Mouse (Mus musculus): ENCODE results near the gene Vasp. TPM values are rescaled to one million over a fixed set of nuclear protein-coding genes. Genes with fewer than 3 reads are reported as not detected.
A peak's percentile ranks its signal among the peaks of the same experiment; 100 is the strongest.

Gene Vasp
- total RNA-seq, 2 experiments from 2014 or later, result 45.4 to 55.0 TPM

- peak; percentile 84 to 90 for DNase-seq
Observed at GRCm38 (mm10) chr7:19272173-19272764, 652 bp upstream of the Vasp start.

DNA sequence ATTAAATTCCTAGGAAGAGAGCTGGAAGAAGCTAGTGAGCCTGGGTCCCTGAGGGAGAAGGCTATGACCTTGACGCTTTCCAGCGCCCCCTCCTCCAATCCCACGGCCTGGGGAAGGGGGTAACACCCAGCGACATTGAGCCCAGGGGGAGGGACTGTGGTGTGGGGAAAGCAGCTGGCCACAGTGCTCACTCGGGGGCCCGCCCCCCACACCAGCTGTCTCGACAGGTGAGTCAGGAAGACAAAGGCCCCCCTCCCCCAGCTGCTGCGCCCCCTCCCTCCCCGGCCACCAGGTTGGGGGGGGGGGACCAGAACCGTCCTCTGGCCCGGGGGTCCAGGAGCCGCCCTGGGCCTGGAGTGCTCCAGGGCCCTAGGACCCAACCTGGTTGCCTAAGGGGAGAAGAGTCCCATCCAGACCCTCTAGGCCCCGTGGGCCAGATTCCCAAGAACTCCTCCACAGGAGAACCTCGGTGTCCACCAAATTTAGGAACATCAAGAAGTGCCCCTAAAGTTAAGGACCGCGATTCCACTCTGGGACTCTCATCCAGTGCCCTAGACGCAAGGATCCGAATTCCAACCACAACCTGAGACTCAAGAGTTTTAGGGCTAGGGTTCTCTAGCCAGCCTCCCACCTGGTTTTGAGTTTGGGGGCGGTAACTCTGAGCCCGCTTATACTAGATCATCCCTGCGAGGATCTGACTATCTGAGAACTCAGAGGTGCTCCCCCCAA, 944 bp downstream of the Vasp start:
- peak in 1 of 2 experiments; percentile 49 for DNase-seq

DNA sequence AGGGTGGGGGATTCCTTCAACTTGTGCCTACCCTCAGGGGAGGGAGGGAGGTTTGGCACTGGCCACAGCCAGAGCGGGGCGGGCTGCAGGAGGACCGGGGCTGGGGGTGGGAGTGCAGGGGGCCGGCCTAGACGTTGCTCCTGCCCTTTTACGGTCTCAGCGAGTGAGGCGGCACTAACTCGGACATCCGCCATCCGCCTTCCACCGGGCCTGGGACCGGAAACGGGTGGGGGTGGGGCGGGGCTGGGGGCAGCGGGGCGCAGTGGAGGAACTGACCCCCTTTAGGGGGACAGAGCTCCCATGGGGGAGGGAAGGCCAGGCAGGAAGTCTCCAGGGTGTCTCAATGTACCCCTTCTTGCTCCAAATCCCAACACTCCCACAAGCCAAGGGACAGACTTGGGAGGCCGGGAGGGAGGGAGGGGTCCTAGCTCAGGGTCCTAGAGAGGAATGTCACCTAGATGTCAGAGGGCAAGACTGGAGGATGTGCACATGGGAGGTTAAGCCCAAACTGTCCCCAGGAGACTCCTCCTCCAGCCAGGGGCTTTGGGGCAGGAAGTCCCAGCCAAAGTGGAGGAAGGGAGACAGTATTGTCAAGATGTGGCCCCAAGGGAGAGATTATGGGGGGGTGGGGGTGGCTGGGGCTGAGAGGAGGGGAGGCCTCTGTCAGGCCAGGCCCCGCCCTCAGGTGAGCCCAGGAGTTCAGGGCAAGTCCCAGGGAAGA, 1.7 kb downstream of the Vasp start:
- DNase-seq, result peak; percentile 72 to 81

- DNase-seq, result no peak
Observed at GRCm38 (mm10) chr7:19268993-19269681, 2.5 kb downstream of the Vasp start.

GRCm38 (mm10) chr7:19267051-19267450, 4.6 kb downstream of the Vasp start:
- DNase-seq, result no peak

DNA sequence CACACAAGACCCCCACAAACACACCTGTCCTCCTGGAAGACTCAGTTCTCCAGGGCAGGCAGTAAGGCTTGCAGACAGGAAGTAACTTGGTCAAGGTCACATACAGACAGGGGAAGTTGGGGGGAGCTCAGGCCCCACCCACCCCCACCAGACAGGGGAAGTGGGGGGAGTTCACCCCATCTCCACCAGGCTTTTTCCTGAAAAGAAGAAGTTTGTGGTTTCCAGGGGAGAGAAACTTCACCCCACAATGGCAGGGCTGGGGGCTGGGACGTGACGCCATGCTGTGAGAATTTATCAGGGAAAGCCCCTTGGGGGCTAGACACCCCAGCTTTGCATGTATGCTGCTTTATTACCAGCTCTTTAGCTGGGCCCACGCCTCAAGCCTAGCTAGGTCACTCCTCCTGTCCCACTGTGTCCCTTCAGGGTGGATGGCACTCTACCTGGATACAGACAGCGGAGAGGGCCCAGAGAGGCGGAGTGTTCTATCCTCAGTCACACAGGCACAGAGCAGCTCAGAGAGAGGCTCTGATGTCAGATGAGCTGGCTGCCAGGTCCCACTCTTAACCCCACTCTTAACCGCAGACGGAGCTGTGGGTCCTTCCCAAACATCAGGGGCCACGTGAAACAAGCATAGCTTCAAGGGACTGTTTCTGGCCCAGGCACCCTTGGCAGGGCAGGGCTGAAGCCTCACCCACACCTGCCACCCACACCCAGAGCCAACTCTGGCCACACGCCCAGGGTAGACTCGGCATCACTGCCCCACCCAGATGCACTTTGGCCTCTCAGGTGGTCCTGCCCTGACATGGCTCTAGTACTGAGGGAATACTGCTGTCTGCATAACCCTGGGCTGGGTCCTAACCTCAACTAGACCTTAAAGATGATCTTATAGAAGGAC, 5.4 kb downstream of the Vasp start:
- DNase-seq, result no peak

DNA sequence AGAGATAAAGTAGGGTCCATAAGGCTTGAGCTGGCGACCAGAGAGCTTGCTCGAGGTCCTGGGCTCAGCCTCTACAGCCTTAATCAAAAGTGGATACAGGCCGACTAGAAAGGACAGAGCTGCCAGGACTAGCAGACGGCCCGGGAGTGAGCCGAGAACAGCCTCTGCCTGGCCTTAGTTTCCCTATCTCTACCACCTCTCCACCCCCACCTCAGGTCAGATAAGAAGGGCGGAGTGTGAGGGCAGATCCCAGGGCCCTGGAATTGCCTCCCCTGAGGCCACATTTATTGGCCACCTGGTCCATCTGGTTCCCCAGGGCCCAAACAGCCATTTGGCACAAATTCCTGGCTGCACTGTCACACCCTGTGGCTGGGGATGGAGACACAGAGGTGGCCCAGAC, 6.5 kb downstream of the Vasp start:
- DNase-seq, result no peak

DNA sequence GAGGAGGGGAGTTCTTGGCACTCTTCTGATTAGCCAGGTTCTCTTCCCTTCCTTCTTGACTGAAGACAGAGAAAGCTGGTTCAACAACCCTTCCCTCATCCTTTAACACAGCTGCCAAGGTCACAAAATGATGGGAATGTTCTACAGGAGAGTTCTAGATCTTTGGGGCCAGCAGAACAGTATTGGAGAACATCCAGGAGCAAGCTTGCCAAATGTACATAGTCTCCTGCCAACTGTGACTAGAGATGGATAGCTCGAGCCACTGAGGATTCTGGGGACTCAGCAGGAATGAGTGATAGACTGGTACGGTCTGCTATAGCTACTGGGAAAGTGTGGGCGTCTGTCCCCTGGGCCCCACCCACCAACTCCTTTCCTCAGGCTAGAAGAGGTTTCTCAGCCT, 13.3 kb downstream of the Vasp start:
- DNase-seq, result no peak

GRCm38 (mm10) chr7:19257390-19258022, 14.1 kb downstream of the Vasp start:
- DNase-seq, result peak; percentile 69 to 71

GRCm38 (mm10) chr7:19256567-19256966, 15.1 kb downstream of the Vasp start:
- no peak for DNase-seq

- DNase-seq, result no peak
Observed at GRCm38 (mm10) chr7:19255395-19255794, 16.2 kb downstream of the Vasp start.

- peak in 1 of 2 experiments; percentile 15 for DNase-seq
Observed at GRCm38 (mm10) chr7:19253437-19253836, 18.2 kb downstream of the Vasp start.

DNA sequence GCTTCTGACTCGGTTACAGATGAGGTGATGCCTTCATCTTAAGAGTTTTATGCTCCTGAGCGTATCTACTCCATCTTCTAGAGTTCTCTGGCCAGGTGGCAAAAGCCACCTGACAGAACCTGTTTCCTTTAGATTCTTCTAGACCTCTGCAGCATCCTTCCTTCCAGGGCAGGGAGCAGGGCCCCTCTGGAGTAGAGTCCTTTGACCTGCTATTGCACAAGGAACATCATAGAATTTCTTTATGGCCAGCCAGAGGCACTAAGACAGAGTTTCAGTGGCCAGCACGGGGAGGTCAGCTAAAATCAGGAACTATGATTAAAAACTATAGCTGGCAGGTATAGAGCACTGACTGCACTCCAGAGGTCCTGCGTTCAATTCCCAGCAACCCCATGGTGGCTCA, 19.5 kb downstream of the Vasp start:
- DNase-seq, result no peak

DNA sequence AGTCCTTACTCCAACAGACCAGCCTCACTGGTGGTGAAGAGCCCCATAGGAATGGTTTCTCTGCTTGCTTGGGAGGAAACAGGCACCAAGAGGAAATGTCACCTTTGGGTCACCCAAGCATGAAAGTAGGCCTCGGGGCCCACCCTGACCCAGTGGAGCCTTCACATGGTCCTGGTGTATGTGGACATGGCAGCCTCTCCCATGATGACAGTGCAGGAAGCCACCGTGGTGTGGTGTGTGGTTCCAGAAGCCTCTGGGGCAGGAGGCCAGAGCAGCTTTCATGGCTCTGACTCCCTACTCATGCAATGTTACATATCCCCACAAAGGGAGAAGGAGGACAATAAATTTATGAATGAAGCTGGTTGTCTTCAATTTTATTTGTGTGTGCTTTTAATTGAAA, 24.1 kb downstream of the Vasp start:
- no peak for DNase-seq

GRCm38 (mm10) chr7:19246855-19247254, 24.8 kb downstream of the Vasp start:
- no peak for DNase-seq

- DNase-seq, result peak; percentile 56 to 62
Observed at GRCm38 (mm10) chr7:19245083-19245482, 26.5 kb downstream of the Vasp start.

DNA sequence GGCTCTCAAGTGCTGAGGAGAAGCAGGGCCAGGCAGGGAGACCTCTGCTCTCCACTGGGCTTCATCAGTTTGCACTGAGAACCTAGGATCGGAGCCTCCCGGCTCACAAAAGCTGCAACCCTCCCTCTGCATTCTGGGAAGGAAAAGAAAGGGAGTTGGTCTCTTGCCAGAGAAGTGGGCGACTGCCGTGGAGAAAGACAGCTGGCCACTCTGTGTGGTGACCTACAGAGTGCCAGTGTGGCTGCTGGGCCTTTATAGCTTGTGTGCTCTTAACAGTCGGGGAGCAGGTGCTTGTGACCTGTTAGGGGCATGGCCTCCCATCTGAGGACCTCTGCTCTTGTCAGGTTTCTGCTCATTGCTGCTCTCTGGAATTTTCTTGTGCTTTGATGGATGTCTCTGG, 27.8 kb downstream of the Vasp start:
- no peak for DNase-seq

DNA sequence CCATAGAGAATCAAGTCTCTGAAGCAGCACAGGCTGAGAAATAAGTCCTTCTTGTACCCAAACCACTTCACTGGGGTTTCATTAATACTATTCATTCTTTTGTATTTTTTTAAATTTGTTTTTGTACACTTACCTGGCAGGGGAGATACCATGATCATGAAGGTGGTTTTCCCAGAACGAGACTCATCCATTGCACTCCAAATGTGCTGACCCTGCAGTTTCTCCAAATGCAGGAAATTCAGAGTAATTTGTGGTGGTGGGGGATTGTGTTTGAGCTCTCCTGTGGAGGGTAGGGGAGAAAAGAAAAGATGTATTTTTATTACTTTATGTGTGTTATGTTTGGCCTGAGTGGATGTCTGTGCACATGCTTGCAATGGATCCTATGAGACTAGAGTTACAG, 29.6 kb downstream of the Vasp start:
- DNase-seq, result no peak

DNA sequence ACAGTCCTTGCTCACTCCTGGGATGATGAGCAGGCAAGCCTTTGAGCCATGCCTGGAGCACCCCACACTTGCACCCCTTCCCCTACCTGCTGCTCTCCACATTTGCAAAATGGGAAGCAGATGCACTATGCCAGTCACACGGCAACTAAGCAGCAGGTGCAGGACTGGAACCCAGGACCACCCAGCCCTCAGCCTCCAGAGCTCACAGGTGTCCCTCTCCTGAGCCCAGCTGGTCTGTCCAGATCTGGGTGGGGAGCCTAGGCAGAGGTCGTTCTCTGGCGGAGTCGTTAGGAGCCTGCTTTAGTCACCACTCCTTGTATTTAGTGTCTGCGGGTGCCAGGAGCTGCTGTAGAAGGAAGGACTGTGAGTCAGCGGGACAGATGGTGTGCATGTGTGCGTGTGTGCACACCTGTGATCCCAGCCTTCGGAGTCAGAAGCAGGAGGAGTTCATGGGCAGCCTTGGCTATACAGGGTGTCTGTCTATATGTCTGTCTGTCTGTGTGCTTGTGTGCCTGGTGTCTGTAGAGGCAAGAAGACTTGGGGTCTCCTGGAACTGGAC, 30.6 kb downstream of the Vasp start:
- no peak for DNase-seq

GRCm38 (mm10) chr7:19239986-19240385, 31.6 kb downstream of the Vasp start:
- no peak for DNase-seq

DNA sequence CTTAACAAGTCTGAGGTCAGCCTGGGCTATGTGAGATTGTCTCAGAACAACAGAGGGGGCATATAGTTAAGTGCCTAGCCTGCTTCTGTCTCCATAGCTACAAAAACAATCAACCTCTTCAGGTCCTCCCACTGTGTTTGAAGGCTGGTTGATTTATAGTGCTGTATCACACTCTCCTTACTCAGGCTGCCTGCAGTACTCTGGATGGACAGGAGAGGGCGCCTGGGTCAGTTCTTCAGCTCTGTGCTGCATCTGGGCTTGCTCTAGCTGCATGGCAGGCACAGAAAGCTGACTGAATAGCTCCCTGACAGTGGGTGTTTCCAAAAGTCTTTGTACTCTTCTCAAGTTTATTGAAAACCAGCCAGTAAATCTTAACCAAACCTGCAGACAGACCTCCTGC, 32.2 kb downstream of the Vasp start:
- DNase-seq, result peak; percentile 89 to 92

Measured in adrenal gland, postnatal 36 days (tissue).